Mouse (Mus musculus): ENCODE data around the gene Pdzph1.

Pdzph1 gene

DNA sequence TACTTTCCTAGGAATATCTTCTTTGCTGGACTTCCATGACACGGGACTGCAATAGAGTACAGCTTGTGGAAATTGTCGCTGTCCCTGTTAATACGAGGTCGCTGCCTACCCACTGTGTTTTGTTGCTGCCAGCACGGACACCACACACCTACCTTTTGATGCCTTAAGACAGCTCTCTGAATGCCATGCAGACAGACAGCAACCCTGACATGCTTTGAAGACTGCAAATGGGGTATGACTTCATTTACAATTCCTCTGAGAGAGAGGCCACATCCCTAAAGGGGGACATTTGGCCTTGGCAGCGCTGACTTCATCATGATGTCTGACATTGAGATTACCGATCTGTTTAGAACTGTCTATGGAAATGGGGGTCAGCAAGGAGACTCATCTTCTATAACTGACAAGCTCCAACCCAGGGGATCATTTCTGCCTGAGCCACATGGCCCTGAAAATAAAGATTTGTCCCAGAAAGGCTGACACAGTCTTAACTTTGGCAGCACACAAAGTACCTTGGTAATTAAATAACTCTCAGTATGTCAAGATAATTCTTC, 67.8 kb downstream of the Pdzph1 start:
- no peak for ATAC-seq (ENCODE audit: low TSS enrichment)

GRCm38 (mm10) chr17:58922821-58923220, 68.4 kb downstream of the Pdzph1 start:
- ATAC-seq (ENCODE audit: low TSS enrichment), result no peak

GRCm38 (mm10) chr17:58919927-58920326, 71.2 kb downstream of the Pdzph1 start:
- no peak for ATAC-seq (ENCODE audit: low TSS enrichment)

DNA sequence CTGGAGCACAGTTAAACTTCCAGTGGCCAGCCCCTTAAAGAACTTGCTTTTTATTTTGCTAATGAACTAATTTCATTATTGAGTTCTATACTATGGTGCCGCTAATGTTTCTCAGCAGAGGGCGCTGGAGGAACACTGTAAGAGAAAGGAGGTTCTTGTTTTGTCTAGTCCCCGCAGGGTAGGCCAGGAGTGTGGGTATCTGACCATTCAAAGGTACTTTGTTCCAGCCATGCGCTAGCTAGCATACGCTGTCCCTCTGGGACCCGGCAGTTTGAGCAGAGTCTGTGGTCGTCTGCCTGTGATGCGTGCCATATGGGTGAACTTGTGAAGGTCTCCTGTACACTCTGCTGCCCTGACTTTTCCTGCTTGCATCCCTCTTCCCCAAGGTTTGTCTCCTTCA, 72.1 kb downstream of the Pdzph1 start:
- ATAC-seq (ENCODE audit: low TSS enrichment), result peak; percentile 91

DNA sequence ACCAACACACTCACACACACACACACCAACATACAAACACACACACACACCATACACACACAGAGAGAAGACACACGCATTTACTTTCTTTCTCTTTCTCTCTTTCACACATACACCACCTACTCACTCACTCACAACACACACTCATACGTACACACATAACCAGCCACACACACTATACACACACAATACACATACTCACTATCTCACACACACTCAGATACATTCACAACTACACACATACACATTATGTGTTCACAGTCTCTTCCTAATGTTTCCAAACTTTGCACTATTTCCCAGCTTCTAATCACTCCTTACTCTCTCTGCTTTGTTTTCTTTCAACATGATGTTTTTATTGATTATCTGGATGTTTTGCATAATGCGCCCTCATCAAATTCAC, 72.6 kb downstream of the Pdzph1 start:
- no peak for ATAC-seq (ENCODE audit: low TSS enrichment)

DNA sequence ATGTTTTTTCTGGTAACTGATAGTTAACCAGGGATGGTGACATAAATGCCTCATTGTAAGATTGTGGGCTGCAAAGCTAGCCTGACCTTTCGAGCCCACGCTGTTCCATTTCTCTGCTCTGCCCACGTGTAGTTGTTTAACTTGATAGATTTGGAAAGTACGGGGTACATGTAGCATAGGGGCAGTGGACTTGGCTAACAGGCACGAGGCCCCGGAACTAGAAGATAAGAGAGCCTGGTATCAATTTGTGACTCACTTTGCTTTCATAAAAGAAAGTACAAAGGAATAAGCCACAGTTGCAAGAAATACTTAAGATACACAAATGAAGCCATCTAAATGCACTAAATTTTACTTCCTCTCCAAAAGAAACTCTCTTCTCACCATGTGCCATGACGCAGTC, 79.6 kb downstream of the Pdzph1 start:
- no peak for ATAC-seq (ENCODE audit: low TSS enrichment)

DNA sequence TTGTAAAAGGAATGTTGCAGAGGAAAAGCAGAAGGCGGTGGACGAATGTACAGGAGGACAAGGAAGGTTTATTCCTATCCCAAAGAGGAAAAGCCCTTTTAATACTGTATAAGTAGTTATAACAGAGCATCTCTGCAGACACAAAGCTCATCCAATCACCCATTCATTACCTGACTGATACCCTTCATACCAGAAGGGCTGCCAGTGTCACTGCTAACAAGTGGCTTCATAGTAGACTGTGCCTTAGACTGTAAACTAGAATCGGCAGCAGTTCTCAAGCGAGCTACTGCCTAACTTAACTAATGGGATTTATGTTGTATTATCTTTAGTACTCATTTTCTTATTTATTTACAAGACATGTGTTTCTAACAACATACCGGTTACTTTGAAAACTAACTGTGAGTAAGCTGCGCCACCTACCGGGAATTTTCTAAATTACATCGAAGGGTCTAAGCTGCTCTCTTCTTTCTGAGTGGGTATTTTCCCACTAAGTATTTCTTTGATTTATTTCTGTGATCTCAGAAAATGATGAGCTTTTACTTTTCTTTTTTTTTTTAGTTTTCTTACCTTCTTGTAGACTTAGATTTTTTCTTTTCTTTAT, 82.0 kb downstream of the Pdzph1 start:
- ATAC-seq (ENCODE audit: low TSS enrichment), result 0 out of 2 replicates have a peak, but pooled peaks have one; percentile 38

DNA sequence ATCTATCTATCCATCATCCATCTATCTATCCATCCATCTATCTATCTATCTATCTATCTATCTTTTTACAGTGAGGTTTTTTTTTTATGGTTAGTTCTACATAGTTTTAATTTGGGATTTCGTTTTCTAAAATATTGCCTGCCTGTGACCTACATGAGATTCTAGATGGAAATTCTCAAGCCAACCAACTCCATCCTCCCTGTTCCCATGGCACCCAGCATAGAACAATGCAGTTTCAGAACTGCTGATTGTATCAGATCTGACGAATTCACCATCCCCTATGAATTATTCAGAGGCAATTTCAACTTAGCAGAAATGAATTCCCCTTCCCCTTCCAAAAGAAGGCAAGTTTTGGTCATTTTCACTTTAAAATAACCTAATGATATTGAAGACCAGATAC, 85.2 kb downstream of the Pdzph1 start:
- no peak for ATAC-seq (ENCODE audit: low TSS enrichment)

GRCm38 (mm10) chr17:58891488-58892210, 99.5 kb downstream of the Pdzph1 start:
- ATAC-seq (ENCODE audit: low TSS enrichment), result no peak

DNA sequence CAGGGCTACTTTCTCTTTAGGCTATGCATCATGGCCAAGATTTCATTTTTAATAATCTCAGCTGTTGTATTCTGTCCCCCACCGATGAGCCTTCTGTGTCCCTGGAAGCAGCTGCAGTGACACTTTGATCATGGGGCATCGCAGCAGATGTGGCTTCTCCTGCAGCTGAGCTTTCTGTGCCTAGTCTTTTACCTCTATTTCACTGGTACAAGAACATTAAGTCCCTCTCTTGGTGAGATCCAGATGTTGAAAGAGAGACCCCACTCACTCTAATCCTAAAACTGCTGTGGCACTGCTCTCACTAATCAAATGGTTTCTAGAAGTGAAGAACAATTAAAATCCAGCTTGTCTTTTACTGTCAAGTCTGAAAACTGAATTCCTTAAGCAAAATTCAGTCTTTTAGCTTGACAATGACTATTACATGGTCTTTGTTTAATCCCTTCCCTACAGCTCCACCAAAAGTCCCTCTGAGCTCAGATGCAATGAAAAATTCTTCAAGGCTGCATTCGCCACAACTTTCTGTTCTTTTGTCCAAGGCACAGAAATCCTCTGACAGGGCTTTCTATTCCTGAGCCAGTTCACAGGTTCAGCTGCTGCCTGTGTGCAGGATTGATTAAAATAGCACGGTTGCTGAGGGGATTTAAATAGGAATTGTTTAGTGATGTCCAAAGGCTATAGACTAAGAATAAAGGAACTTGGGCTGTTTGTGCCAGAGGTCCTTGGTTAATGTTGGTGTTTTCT, 101.1 kb downstream of the Pdzph1 start:
- ATAC-seq (ENCODE audit: low TSS enrichment), result no peak

- no peak for ATAC-seq (ENCODE audit: low TSS enrichment)
Observed at GRCm38 (mm10) chr17:58884393-58884792, 106.8 kb downstream of the Pdzph1 start.

DNA sequence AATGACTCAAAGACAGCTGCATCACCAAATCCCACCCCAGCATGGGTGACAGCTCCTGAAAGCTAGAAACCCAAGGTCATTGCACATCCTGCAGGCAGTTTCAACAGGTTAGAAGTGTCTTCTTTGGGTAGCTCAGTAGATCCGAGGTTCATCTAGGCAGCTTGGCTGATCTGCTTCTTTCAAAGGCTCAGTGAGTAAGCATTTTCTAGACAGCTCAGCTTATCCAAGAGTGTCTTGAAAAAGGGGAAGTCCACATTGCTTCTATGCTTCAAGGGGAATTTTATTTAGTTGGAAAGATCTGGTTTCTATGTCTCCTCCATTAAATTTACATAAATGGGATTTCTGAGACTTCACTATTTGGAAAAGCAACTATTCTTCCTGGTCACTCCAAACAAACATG, 117.8 kb downstream of the Pdzph1 start:
- no peak for ATAC-seq (ENCODE audit: low TSS enrichment)

- ATAC-seq (ENCODE audit: low TSS enrichment), result peak; percentile 90
Observed at GRCm38 (mm10) chr17:58870795-58871194, 120.4 kb downstream of the Pdzph1 start.
